Mouse (Mus musculus): ENCODE results near the gene Hivep3. TPM values are rescaled to one million over a fixed set of nuclear protein-coding genes. Genes with fewer than 3 reads are reported as not detected.
A peak's percentile ranks its signal among the peaks of the same experiment; 100 is the strongest.

Gene Hivep3
- polyA plus RNA-seq, 1 experiment: 40.0 TPM

DNA sequence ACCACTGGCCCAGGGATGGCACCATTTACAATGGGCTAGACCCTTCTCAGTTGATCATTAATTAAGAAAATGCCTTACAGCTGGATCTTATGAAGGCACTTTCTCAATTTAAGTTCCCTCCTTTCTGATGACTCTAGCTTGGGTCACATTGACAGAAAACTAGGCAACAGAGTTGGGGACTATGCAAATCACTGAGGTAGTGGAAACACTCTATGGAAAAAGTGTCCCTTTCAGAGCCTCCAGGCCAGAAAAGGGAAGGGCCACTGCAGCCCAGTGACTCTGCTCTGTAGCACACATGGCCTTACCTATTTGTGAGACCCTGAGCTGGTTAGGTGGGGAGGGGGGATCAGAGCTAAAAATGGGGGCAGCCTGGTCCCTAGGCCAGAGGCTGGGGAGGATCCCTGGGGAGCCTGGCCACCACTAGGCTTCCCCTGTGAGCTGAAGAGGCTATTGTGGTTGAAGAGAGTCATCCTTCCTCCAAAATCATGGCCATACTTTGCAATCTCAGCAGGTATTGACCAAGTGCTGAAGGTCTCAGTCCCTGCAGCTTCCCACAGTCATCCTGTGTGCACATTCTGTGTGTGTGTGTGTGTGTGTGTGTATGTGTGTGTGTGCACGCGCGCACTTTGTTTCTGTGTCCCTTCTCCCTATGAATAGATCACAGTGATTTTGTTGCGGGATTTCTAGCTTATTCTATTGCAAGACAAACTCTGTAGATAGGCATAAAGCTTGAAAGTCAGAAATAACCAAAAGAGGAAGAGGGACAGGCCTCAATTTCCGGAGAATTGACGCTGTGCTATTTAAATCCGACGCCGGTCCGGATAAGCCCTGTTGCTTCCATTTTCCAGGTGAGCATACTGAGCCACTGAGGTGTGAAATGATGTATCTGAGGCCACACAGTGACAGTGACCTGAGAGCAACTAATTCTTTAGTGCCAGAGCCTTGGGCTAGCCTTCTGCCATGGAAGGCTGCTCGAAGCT, 319.7 kb downstream of the Hivep3 start:
- H3K36me3 ChIP-seq (ENCODE audit: control insufficient read depth, insufficient read depth, low read length): no peaks in the 10 kb centered on the region
- H3K4me3 ChIP-seq (ENCODE audit: control insufficient read depth, insufficient read depth, low read length): no peak overlapping the region
- WGBS: 21% methylated on average over 11 of the region's 11 CpGs
- no peak for DNase-seq
- no peaks in the 10 kb centered on the region for H3K27me3 ChIP-seq (ENCODE audit: control insufficient read depth, insufficient read depth, low read length)
- TF ChIP-seq CTCF (IDR thresholded peaks at IDR 0.05; ENCODE audit: borderline replicate concordance, control insufficient read depth, extremely low read depth, insufficient read depth, low read length, poor library complexity) (no peak), POLR2A (IDR thresholded peaks at IDR 0.05; ENCODE audit: control insufficient read depth, extremely low read depth, insufficient read depth, low read length, poor library complexity) (no peak)
- peaks cover 66% of the 10 kb centered on the region for H3K4me1 ChIP-seq (replicated peaks; ENCODE audit: control insufficient read depth, insufficient read depth, low read length)
- no peak overlapping the region for H3K27ac ChIP-seq (ENCODE audit: control insufficient read depth, insufficient read depth, low read length)

DNA sequence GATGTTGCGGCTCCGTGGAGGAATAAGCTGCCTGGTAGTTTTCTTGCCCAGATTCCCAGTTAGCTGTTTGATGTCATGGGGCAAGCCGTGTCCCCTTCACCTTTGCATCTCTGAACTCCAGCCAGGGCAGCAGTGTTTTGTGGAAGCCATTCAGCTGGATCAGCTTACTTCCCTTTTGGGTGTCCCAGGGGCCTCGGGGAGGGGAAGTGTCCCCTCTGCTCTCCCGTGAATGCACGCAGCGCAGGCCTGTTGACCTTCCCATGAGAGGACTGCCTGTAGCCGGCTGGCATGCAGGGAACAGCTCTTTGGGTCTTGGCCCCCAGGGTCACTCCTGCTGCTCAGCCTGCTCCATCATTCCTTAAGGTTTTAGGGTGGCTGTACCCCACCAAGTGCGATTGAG, 320.6 kb downstream of the Hivep3 start:
- 67% methylated on average over 9 of the region's 9 CpGs for WGBS
- H3K27ac ChIP-seq (ENCODE audit: control insufficient read depth, insufficient read depth, low read length): no peak overlapping the region
- H3K36me3 ChIP-seq (ENCODE audit: control insufficient read depth, insufficient read depth, low read length): no peaks in the 10 kb centered on the region
- H3K4me1 ChIP-seq (replicated peaks; ENCODE audit: control insufficient read depth, insufficient read depth, low read length): peaks cover 71% of the 10 kb centered on the region
- no peak overlapping the region for H3K4me3 ChIP-seq (ENCODE audit: control insufficient read depth, insufficient read depth, low read length)
- TF ChIP-seq CTCF (IDR thresholded peaks at IDR 0.05; ENCODE audit: borderline replicate concordance, control insufficient read depth, extremely low read depth, insufficient read depth, low read length, poor library complexity): no peak
- no peak for TF ChIP-seq POLR2A (IDR thresholded peaks at IDR 0.05; ENCODE audit: control insufficient read depth, extremely low read depth, insufficient read depth, low read length, poor library complexity)
- no peak for DNase-seq
- H3K27me3 ChIP-seq (ENCODE audit: control insufficient read depth, insufficient read depth, low read length): no peaks in the 10 kb centered on the region

DNA sequence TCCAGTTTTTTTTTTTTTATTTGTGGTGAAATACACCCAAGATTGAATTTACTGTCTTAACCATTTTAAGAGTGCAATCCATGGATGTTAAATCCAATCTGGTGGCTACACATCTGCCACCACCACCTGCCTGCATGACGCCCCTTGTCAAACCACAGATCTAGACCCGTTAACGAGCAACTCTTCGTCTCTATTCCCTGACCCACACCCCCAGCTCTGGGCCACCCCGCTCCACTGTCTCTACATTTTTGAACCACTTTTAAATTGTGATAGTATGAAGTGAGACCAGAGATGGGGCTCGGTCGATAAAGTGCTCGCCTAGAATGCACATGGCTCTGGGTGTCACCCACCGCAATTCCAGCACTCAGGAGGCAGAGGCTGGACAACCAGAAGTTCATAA, 322.9 kb downstream of the Hivep3 start:
- no peaks in the 10 kb centered on the region for H3K27me3 ChIP-seq (ENCODE audit: control insufficient read depth, insufficient read depth, low read length)
- no peaks in the 10 kb centered on the region for H3K36me3 ChIP-seq (ENCODE audit: control insufficient read depth, insufficient read depth, low read length)
- peaks cover 63% of the 10 kb centered on the region for H3K4me1 ChIP-seq (replicated peaks; ENCODE audit: control insufficient read depth, insufficient read depth, low read length)
- TF ChIP-seq CTCF (IDR thresholded peaks at IDR 0.05; ENCODE audit: borderline replicate concordance, control insufficient read depth, extremely low read depth, insufficient read depth, low read length, poor library complexity) (no peak), POLR2A (IDR thresholded peaks at IDR 0.05; ENCODE audit: control insufficient read depth, extremely low read depth, insufficient read depth, low read length, poor library complexity) (no peak)
- no peak overlapping the region for H3K4me3 ChIP-seq (ENCODE audit: control insufficient read depth, insufficient read depth, low read length)
- H3K27ac ChIP-seq (ENCODE audit: control insufficient read depth, insufficient read depth, low read length): peak overlapping the region; percentile 61; the same call in 1 of the 2 replicates
- DNase-seq: peak; percentile 35
- WGBS: 17% methylated on average over 9 of the region's 9 CpGs

DNA sequence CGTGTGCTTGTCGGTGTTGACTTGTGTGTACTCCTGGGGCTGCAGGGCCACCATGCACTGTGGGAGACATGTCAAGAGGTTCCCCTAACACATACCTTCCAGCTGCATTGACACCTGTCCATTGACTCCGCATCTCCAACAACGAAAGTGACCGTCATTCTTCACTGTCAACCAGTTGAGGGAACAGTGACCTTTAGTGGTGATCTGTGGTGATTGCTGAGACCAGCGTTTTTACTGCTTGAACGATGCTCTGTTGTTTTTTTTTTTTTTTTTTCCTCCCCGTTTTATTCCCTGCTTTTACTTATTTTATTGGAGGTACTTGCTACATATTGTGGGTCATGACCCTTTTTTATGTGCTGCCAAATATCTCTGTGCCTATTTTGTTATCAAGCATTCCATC, 323.9 kb downstream of the Hivep3 start:
- Histone ChIP-seq H3K4me1 (replicated peaks; ENCODE audit: control insufficient read depth, insufficient read depth, low read length) (peaks cover 55% of the 10 kb centered on the region), H3K4me3 (ENCODE audit: control insufficient read depth, insufficient read depth, low read length) (no peak overlapping the region), H3K36me3 (ENCODE audit: control insufficient read depth, insufficient read depth, low read length) (no peaks in the 10 kb centered on the region), H3K27me3 (ENCODE audit: control insufficient read depth, insufficient read depth, low read length) (no peaks in the 10 kb centered on the region), H3K27ac (ENCODE audit: control insufficient read depth, insufficient read depth, low read length) (no peak overlapping the region)
- WGBS: 87% methylated on average over 8 of the region's 8 CpGs
- no peak for TF ChIP-seq POLR2A (IDR thresholded peaks at IDR 0.05; ENCODE audit: control insufficient read depth, extremely low read depth, insufficient read depth, low read length, poor library complexity)
- no peak for TF ChIP-seq CTCF (IDR thresholded peaks at IDR 0.05; ENCODE audit: borderline replicate concordance, control insufficient read depth, extremely low read depth, insufficient read depth, low read length, poor library complexity)
- DNase-seq: no peak

DNA sequence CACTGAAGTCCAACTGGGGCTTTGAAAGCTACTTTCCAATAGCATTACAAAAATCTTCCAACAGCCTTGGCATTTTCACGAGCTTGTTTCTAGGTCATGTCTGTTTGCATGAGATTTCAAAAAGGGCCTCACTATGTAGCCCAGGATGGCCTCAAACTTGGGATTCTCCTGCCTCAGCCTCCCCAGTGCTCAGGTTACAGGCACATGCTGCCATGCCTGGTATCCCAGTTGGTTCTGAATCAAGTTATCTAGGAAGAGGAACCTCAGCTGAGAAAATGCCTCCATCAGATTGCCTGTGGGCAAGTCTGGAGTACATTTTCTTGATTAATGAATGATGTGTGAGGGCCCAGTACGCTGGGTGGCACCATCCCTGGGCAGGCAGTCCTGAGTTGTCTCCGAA, 324.6 kb downstream of the Hivep3 start:
- 92% methylated on average over 3 of the region's 3 CpGs for WGBS

DNA sequence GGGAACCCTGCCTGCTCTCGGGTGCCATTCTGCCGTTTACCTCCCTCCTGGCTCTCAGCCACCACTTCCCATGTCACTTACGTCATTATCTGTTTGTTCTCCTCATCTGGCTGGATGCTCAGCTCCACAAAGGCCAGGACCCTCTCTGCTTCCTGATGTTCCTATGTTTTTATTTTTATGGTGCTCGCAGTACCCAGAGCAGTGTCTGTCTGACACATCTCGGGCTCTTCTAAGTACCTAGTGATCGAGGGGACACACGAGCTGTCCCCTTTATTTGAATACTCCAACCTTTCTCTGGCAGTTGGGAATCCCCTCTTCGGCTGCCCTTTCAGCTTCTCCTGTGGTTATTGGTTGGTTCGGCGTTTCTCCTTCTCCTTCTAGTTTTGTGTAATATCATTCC, 325.2 kb downstream of the Hivep3 start:
- 80% methylated on average over 10 of the region's 10 CpGs for WGBS
- no peak for DNase-seq
- Histone ChIP-seq H3K27me3 (ENCODE audit: control insufficient read depth, insufficient read depth, low read length) (no peaks in the 10 kb centered on the region), H3K4me1 (replicated peaks; ENCODE audit: control insufficient read depth, insufficient read depth, low read length) (peaks cover 45% of the 10 kb centered on the region), H3K4me3 (ENCODE audit: control insufficient read depth, insufficient read depth, low read length) (no peak overlapping the region), H3K36me3 (ENCODE audit: control insufficient read depth, insufficient read depth, low read length) (no peaks in the 10 kb centered on the region), H3K27ac (ENCODE audit: control insufficient read depth, insufficient read depth, low read length) (no peak overlapping the region)
- TF ChIP-seq POLR2A (IDR thresholded peaks at IDR 0.05; ENCODE audit: control insufficient read depth, extremely low read depth, insufficient read depth, low read length, poor library complexity) (no peak), CTCF (IDR thresholded peaks at IDR 0.05; ENCODE audit: borderline replicate concordance, control insufficient read depth, extremely low read depth, insufficient read depth, low read length, poor library complexity) (no peak)

More for the DNA sequence above, 324.6 kb downstream of the Hivep3 start:
- Histone ChIP-seq H3K36me3 (ENCODE audit: control insufficient read depth, insufficient read depth, low read length) (no peaks in the 10 kb centered on the region), H3K27me3 (ENCODE audit: control insufficient read depth, insufficient read depth, low read length) (no peaks in the 10 kb centered on the region), H3K27ac (ENCODE audit: control insufficient read depth, insufficient read depth, low read length) (no peak overlapping the region), H3K4me3 (ENCODE audit: control insufficient read depth, insufficient read depth, low read length) (no peak overlapping the region), H3K4me1 (replicated peaks; ENCODE audit: control insufficient read depth, insufficient read depth, low read length) (peaks cover 51% of the 10 kb centered on the region)
- DNase-seq: no peak
- TF ChIP-seq POLR2A (IDR thresholded peaks at IDR 0.05; ENCODE audit: control insufficient read depth, extremely low read depth, insufficient read depth, low read length, poor library complexity) (no peak), CTCF (IDR thresholded peaks at IDR 0.05; ENCODE audit: borderline replicate concordance, control insufficient read depth, extremely low read depth, insufficient read depth, low read length, poor library complexity) (no peak)

Data from thymus, adult 2 months (tissue).